Mouse (Mus musculus): ENCODE measurements around the gene Acaca. TPM values are rescaled to one million over a fixed set of nuclear protein-coding genes. Genes with fewer than 3 reads are reported as not detected.

The Acaca gene
- total RNA-seq, 2 experiments from 2014 or later: 80.8 to 81.2 TPM

GRCm38 (mm10) chr11:84255879-84256278, 126.4 kb downstream of the Acaca start:
- no peak overlapping the region for H3K4me3 ChIP-seq
- intact Hi-C loops (cut with DNase I): no loop called here
- no peak for DNase-seq (ENCODE audit: extremely low spot score in 1 of 2, low spot score in 2 of 2)
- H3K27ac ChIP-seq: no peak overlapping the region
- no peak for TF ChIP-seq CTCF (IDR thresholded peaks at IDR 0.05)

- DNase-seq (ENCODE audit: extremely low spot score in 1 of 2, low spot score in 2 of 2): no peak
- intact Hi-C loops (cut with DNase I): no loop called here
- H3K27ac ChIP-seq: no peak overlapping the region
- no peak overlapping the region for H3K4me3 ChIP-seq
- TF ChIP-seq CTCF (IDR thresholded peaks at IDR 0.05): no peak
Observed at GRCm38 (mm10) chr11:84258053-84258710, 128.7 kb downstream of the Acaca start.

GRCm38 (mm10) chr11:84264490-84264889, 135.0 kb downstream of the Acaca start:
- Histone ChIP-seq H3K4me3 (no peak overlapping the region), H3K27ac (no peak overlapping the region)
- no peak for DNase-seq (ENCODE audit: extremely low spot score in 1 of 2, low spot score in 2 of 2)
- TF ChIP-seq CTCF (IDR thresholded peaks at IDR 0.05): peak; percentile 76
- intact Hi-C loops (cut with DNase I): loop anchor here (2.0 to 5.0 kb wide), 2 partner anchors 528 to 548 kb away; no protein-coding TSS in a partner anchor

- DNase-seq (ENCODE audit: extremely low spot score in 1 of 2, low spot score in 2 of 2): no peak
- intact Hi-C loops (cut with DNase I): no loop called here
- peak; percentile 53 for TF ChIP-seq CTCF (IDR thresholded peaks at IDR 0.05)
- no peak overlapping the region for H3K27ac ChIP-seq
- no peak overlapping the region for H3K4me3 ChIP-seq
Observed at GRCm38 (mm10) chr11:84268068-84268467, 138.6 kb downstream of the Acaca start.

GRCm38 (mm10) chr11:84270511-84270910, 141.0 kb downstream of the Acaca start:
- no peak for DNase-seq (ENCODE audit: extremely low spot score in 1 of 2, low spot score in 2 of 2)
- intact Hi-C loops (cut with DNase I): loop anchor here (10.0 kb wide), 1 partner anchor 224 kb away; no protein-coding TSS in a partner anchor
- Histone ChIP-seq H3K27ac (no peak overlapping the region), H3K4me3 (no peak overlapping the region)
- TF ChIP-seq CTCF (IDR thresholded peaks at IDR 0.05): no peak

- no peak overlapping the region for H3K27ac ChIP-seq
- TF ChIP-seq CTCF (IDR thresholded peaks at IDR 0.05): no peak
- intact Hi-C loops (cut with DNase I): loop anchor here (10.0 kb wide), 1 partner anchor 223 kb away; no protein-coding TSS in a partner anchor
- DNase-seq (ENCODE audit: extremely low spot score in 1 of 2, low spot score in 2 of 2): no peak
- H3K4me3 ChIP-seq: no peak overlapping the region
Observed at GRCm38 (mm10) chr11:84271948-84272347, 142.5 kb downstream of the Acaca start.

GRCm38 (mm10) chr11:84272574-84272973, 143.1 kb downstream of the Acaca start:
- intact Hi-C loops (cut with DNase I): loop anchor here (10.0 kb wide), 1 partner anchor 222 kb away; no protein-coding TSS in a partner anchor
- H3K27ac ChIP-seq: no peak overlapping the region

GRCm38 (mm10) chr11:84276979-84277378, 147.5 kb downstream of the Acaca start:
- no peak for DNase-seq (ENCODE audit: extremely low spot score in 1 of 2, low spot score in 2 of 2)
- intact Hi-C loops (cut with DNase I): loop anchor here (10.0 kb wide), 1 partner anchor 218 kb away; no protein-coding TSS in a partner anchor
- H3K27ac ChIP-seq: no peak overlapping the region
- TF ChIP-seq CTCF (IDR thresholded peaks at IDR 0.05): no peak
- no peak overlapping the region for H3K4me3 ChIP-seq

More at GRCm38 (mm10) chr11:84272574-84272973, 143.1 kb downstream of the Acaca start:
- no peak for DNase-seq (ENCODE audit: extremely low spot score in 1 of 2, low spot score in 2 of 2)
- no peak overlapping the region for H3K4me3 ChIP-seq
- no peak for TF ChIP-seq CTCF (IDR thresholded peaks at IDR 0.05)

- H3K27ac ChIP-seq: no peak overlapping the region
- H3K4me3 ChIP-seq: no peak overlapping the region
- peak; percentile 58 for TF ChIP-seq CTCF (IDR thresholded peaks at IDR 0.05)
- DNase-seq (ENCODE audit: extremely low spot score in 1 of 2, low spot score in 2 of 2): peak in 1 of 2 experiments; percentile 33
- intact Hi-C loops (cut with DNase I): loop anchor here (5.0 kb wide), 2 partner anchors 511 to 531 kb away; no protein-coding TSS in a partner anchor
Observed at GRCm38 (mm10) chr11:84281280-84281679, 151.8 kb downstream of the Acaca start.

GRCm38 (mm10) chr11:84282944-84283703, 153.7 kb downstream of the Acaca start:
- H3K27ac ChIP-seq: no peak overlapping the region
- no peak overlapping the region for H3K4me3 ChIP-seq
- no peak for TF ChIP-seq CTCF (IDR thresholded peaks at IDR 0.05)
- no peak for DNase-seq (ENCODE audit: extremely low spot score in 1 of 2, low spot score in 2 of 2)
- intact Hi-C loops (cut with DNase I): loop anchor here (5.0 kb wide), 2 partner anchors 509 to 529 kb away; no protein-coding TSS in a partner anchor

GRCm38 (mm10) chr11:84290781-84291180, 161.3 kb downstream of the Acaca start:
- Histone ChIP-seq H3K27ac (no peak overlapping the region), H3K4me3 (no peak overlapping the region)
- TF ChIP-seq CTCF (IDR thresholded peaks at IDR 0.05): no peak
- no peak for DNase-seq (ENCODE audit: extremely low spot score in 1 of 2, low spot score in 2 of 2)
- intact Hi-C loops (cut with DNase I): no loop called here

- no peak overlapping the region for H3K4me3 ChIP-seq
- intact Hi-C loops (cut with DNase I): no loop called here
- DNase-seq (ENCODE audit: extremely low spot score in 1 of 2, low spot score in 2 of 2): no peak
- no peak for TF ChIP-seq CTCF (IDR thresholded peaks at IDR 0.05)
- no peak overlapping the region for H3K27ac ChIP-seq
Observed at GRCm38 (mm10) chr11:84292532-84292931, 163.1 kb downstream of the Acaca start.

All from left cerebral cortex, adult 2 months (tissue).